Mouse (Mus musculus) brain, adult 2 months (tissue): Measurements from ENCODE around the gene Gnb1l.
A peak's percentile ranks its signal among the peaks of the same experiment; 100 is the strongest.
"Not testable (repeated sequence)": the region's sequence is repeated elsewhere in the genome, so short reads cannot be mapped to it uniquely, and the experiment has no call there.

Source experiments
- DNase-seq: peaks from one replicate; pipeline ENCODE4 v3.0.0; 2011; ENCODE audit warnings: low read depth, low spot score

Gnb1l gene

DNA sequence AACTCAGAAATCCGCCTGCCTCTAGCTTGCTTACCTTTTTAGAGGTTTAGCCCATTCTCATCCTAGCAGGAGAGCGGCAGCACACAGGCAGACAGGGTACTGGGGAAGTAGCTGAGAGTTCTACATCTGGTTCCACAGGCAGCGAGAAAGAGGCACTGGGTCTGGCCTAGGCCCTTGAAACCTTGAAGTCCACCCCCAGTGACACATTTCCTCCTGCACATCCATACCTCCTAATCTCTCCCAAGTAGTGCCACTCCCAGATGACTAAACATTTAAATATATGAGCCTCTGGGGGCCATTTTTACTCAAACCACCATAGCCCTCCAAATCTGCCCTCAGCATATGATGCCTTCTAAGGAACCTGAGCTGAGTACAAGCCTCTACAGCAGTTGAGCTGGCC, 16.1 kb upstream of the Gnb1l start:
- DNase-seq, result no peak

DNA sequence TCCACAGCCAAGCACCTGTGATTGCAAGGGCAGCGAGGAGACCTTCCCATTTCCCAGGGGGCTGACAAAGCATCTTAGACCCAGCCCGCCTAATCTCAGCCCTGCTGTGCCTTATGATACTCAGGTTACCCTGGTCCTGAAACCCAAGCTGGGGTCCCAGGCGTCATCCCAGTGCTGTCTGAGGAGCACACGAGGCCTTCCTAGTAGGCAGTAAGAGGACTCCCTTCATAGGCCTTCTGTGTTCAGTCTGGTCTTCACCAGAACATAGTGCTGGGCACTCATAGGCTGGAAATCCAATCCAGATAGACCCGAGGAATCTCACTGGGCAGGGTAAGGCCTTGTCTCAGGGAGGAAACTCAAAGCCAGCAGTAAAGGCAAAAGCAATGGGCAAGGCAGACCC, 14.7 kb upstream of the Gnb1l start:
- DNase-seq, result no peak

DNA sequence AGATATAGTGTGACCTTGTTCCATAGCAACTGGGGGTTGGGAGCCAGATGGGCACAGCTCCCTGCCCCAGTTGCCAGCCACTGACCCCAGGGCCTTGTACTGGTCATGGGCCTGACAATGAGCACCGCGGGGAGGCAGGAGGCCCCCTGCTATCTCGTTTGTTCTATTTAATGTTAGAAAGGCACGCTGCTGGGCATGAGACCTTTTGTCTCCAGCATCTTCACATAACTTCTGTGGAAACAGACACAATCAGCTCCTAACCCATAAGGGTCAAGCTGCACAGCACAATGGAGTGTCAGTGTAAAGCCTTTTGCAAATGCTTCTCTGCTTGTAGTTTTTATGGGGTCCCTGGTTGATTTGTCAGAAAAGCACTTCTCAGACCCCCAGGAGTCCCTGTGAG, 14.1 kb upstream of the Gnb1l start:
- no peak for DNase-seq

DNA sequence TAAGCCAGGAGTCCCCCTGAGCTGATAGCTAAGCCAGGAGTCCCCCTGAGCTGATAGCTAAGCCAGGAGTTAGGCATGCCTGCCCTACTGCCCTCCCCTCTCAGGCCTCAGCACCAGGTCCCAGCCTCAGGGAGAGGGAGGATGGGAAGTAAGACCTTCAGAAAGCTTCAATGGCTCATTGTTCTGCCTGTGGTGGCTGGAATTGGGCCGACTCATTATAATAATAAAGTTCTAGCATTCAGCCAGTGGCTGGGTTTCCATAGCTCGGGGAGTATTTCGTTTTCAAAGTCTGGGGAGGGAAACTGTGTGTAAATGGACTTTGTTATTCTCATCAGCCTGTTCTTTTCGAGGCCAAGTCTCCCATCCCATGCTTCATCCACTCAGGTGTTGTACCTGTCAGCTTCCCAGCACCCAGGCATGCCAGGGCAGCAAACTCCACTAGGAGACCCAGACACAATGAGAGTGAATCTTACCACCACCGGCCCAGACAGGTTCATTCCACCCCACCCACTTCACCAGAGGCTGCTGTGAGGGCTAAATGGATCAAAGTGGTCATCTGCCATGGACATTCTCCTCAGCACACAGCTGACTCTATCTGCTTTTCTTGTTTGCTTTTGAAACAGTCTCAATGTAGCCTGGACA, 13.6 kb upstream of the Gnb1l start:
- DNase-seq, result peak; percentile 57

DNA sequence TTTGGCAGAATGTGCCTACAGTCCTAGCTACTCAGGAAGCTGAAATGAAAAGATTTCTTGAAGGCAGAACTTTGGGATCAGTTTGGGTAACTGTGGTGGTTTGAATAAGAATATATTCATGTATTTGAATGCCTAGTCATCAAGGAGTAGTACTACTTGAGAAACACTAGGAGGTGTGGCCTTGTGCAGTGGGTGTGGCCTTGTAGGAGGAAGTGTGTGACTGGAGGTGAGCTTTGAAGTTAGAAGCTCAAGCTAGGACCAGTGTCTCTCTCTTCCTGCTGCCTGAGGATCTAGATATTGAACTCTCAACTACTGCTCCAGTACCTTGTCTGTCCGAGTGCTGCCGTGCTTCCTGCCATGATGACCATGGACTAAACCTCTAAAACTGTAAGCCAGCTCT, 12.4 kb upstream of the Gnb1l start:
- no peak for DNase-seq

DNA sequence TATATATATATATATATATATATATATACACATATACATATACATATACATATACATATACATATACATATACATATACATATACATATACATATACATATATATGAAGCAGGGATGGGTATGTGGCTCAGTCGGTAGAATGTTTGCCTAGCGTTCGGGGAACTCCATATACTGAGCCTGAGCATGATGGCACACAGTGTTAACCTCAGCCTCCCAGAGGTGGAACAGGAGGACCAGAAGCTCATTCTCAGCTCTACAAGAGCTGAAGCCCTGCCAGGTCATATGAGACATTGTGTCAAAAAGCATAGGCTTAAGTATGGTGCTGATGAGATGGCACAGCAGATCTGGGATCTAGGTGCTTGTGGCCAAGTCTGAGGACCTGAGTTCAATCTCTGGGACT, 8.2 kb upstream of the Gnb1l start:
- no peak for DNase-seq

DNA sequence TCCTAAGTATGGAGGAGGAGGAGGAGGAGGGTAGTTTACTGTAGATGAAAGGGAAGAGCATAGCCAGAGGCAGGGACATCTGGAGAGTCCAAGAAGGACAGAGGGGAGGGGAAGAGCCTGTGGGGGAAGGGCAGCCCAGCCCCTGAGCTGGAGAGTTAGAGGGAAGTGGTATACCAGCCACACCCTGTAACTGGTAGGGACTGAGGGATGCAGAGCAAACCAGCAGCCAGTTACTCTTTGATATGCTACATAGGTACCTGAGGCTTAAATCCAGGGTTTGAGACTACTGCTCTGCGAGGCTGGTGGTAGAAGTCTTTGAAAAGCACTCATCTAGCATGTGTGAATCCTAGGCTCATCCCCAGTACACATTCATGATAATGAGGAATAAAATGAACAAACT, 7.6 kb upstream of the Gnb1l start:
- no peak for DNase-seq

DNA sequence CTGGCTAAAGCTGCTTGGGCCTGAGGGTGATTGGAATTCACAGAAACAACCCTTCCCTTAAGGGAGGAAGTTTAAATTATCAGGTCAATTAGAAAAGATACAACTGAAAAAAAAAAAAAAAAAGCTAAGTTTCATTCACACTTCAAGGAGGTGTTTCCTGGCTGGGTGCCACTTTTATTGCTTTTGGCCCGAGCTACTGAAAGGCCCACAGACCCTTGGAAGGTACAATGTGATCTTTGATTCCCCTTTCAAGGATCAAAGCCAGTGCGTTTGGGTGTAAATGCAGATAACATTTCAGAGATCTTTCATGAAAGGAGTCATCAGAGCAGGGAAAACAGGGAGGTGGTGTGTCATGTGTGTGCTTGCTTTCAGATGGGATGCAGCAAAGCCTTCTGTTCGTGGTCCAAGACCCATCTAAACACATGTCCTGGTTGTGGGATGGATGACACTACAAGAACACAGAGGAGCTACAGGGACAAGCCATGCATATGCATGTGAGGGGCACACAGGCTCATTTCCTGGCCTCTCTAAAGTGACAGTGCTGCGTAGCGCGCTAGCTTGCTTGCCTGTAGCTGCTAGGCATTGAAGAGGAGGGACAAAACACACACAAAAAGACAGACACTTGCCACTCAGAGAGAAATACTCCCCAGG, 523 bp upstream of the Gnb1l start:
- no peak for DNase-seq

DNA sequence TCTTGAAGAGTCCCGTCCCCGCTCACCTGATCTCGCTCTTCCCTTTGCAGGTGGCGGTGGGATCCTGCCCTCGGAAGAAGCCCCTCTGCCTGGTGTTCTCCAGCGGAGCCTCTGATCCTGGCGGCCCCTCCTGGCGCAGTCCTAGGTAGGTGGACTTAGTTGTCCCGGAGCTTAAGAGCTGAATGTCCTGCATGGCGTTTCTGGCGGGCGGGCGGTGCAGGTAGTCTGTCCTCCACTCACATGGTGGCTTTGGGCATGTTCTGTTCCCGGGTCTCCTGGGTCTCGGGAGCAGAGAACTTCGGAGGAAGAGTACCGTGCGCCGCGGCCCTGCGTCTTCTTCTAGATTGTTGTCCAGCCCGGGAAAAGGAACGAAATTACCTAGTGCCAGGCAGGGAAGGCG, 483 bp downstream of the Gnb1l start:
- DNase-seq, result no peak

DNA sequence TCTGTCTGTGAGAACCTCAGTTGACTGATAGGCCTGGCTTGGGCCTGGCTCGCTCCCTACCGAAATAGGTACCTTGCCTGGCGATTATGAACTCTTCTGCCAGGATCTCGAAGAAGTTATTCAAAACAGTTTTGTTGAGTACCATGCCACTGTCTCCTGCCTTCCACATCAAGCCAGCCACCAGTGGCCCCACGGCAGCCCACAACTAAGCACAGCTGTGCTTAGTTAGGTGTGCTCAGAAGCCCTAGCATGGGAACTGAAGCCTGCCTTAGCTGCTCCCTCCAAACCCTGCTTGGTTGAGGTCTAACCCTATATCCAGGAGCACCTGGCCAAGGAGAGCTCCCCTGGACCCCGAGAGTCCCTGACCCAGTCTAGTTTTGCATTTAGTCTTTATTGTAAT, 3.0 kb downstream of the Gnb1l start:
- DNase-seq, result no peak

DNA sequence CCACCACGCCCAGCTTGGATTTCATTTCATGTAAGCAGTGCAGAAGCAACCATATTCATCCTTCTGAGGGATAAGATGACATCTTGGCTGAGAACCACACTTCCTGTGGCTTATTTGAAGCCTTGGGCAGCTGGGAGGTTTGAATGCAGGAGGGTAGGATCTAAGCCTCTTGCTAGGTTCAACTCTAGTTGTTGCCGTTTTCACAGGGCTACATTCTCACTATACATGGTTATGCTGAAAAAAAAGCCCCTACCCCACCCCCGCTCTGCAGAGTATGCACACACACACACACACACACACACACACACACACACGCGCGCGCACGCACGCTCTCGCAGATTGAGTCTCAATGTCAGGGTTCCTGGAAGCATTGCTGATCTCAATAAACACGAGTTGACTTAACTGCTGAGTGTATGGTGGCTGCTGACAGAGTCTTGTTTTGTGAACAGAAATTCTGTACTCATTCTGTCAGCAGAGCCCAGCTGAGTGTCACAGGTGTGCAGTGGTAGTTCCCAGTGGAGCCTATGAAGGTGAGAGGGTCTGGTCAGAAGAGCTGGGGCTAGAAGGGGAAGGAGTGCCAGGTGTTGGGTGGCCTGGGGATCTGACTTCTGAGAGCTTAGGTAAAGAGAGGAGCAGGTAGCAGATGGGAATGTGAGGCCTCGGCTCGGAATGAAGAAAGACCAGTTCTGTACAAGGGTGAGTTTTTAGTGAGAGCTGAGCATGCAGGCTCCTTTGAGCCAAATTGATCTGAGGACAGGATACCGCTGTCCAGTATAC, 5.2 kb downstream of the Gnb1l start:
- no peak for DNase-seq

DNA sequence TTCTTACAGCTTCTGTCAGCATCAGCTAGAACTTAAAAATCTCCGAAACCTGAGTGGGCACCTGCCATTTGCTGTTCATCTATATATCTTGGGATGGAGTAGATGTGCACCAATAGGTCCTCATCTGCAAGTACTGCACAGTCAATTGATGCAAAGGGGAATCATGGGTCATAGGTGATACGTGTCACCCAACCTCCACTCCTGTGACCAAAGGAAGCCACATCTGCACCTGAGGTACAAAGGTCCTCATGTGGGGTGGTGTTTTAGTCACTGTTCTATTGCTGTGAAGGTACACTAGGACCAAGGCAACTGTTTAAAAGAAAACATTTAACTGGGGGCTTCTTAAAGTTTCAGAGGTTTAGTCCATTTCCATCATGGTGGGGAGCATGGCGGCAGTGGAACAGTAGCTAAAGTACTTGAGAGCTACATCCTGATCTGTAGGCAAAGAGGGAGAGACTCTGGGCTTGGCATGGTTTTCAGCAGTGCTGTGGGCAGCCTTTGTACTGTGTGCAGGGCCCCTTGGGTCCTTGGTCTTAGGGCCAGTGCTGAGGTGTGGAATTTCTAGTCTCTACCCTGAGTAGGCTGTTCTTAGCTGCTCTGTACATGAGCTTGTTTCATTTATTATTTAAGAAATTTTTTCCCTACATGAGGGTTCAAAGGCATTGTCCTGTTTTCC, 8.1 kb downstream of the Gnb1l start:
- no peak for DNase-seq

DNA sequence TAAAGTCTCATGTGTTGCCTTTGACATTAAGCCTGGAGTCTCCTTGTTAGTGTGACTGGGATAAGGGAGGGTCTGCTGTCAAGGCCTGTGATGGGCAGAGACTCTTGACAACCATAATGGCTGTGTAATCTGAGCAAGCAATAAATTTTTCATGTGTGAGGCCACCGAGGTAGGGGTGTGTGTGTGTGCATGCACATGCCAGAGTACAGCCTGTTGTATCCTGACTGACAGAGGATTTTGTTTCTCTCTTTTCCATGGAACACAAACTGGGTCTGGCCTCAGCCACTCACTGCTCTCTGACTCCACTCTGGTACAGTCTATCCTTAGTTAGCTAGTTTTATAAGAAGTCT, 8.7 kb downstream of the Gnb1l start:
- no peak for DNase-seq

DNA sequence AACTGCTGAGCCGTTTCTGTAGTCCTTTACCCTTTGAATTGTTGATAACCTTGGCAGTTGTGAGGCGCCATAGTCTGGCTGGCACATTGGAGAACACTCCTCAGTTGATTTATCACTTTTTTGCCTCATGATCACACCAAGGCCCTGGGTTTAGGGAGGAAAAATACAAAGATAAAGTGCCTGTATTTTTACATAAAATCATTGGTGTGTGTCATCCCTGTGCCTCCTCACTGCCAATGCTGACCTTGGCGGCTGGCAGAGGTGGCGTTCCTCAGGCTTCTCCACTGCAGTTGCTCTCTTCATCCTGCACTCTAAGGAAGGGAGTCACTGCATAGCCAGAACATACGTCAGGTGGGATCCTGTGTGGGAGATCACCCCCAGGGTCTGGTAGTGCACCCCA, 13.2 kb downstream of the Gnb1l start:
- DNase-seq, result no peak

DNA sequence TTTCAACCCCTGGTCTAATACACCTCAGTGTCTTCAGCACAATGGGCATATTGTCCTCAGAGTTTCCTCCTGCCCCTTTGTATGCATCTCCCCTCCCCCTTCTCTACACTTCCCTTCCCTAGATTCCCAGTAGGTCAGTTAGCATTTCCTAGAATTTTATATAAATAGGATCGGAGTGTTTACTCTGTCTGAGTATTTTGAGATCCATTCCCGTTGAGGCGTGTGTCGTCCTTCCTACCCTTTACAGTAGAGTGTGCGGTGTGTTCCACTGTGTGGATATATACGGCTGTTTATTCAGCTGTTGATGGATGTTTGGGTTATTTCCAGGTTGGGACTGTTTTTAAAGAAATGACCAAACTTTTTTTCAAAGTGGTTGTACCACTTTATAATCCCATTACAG, 15.0 kb downstream of the Gnb1l start:
- no peak for DNase-seq

DNA sequence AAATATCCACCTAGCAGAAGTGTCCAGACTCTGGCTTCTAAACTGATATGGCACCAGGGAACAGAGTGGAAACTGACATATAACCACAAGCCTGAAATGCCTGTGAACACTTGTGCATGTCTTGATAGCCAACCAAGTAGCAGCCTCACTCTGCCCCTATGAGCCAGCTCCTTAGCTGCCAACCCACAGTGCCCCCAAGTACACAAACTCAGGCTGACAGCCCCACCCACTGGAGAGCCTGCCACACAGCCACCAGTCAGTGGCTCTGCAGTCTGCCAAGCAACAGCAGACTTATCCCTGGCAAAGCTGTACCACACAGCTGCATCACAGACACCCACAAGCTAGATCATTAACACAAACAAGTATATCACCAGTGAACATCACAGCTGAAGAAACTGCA, 19.6 kb downstream of the Gnb1l start:
- peak; percentile 78 for DNase-seq

DNA sequence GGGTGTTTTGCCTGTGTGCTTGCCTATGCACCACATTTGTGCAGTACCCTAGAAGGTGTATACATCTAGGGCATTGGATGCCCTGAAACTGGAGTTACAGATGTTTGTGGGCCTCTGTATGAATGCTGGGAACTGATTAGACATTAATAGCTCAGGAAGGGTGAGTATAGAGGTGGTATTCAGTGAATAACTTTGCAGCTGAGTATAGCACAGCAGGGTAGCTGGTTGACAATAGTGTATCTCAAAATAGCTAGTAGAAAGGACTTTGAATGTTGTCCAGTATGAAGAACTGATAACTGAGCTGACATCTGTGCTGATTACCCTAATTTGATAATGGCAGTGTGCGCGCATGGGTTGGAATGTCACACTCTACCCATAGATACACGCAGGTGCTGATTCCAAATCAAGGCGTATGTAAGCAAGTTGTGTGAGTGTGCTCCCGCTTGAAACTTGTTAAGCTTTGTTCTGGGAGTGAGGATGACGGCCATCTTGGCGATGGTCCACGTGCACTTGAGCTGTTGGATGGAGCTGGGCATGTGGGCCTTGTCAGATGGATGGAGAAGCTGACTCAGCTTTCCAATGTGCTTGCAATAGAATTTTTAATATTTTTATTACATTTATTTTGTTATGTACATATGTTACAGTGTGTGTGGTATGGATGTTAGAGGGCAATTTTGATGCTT, 25.2 kb downstream of the Gnb1l start:
- DNase-seq, result peak; percentile 3

DNA sequence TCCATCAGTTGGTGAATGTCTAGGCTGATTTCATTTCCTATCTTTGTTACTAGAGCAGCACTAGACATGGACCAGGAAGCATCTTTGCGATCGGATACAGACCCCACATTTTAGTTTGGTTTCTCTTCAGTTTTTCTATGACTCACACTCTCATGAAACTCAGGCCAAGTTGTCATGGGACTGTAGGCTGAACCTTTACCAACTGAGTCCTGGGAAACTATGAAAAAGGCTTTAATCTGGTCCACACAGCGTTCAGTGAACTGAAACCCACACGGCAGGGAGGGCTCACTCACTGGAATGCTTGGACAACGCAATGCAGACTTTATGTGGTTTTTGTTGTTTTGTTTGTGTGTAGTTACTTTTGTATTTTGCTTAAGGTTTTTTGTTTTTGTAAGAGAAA, 30.1 kb downstream of the Gnb1l start:
- DNase-seq, result no peak

DNA sequence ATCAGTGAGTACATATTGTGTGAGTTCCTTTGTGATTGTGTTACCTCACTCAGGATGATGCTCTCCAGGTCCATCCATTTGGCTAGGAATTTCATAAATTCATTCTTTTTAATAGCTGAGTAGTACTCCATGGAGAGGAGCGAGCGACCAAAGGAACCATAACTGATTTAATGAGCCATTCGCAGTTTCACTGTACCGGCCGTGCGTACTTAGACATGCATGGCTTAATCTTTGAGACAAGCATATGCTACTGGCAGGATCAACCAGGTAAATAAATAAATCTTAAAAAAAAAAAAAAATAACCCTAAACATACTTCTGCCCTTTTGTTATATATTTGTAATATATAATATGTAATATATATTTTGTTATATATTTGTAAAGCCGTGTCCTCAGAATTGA, 34.5 kb downstream of the Gnb1l start:
- DNase-seq, result not testable (repeated sequence)

DNA sequence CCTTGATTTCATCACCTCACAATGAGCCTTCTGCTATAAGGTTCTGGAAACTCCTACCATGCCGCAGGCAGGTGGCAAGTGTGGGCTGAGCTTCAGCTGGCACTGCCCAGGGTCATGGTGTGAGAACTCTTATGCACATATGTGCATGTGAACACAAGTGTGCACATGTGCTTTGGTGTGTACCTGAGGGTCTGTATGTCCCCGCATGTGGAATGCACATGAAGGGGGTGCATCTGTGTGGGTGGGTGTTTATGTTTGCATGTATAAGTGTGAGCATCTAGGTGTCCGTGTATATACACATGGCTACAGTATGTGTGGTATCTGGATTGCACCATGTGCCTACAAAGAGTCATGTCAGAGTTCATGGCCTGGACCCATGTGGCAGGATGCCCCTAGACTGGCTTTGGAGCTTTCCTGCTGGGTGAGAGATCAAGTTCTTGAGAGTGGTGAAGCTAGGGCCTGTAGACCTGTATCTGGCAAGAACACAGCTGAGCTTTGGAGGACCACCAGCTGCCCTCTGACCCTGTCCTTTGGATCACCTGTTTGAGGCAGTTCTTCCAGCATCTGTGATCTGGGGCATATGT, 39.0 kb downstream of the Gnb1l start:
- no peak for DNase-seq

DNA sequence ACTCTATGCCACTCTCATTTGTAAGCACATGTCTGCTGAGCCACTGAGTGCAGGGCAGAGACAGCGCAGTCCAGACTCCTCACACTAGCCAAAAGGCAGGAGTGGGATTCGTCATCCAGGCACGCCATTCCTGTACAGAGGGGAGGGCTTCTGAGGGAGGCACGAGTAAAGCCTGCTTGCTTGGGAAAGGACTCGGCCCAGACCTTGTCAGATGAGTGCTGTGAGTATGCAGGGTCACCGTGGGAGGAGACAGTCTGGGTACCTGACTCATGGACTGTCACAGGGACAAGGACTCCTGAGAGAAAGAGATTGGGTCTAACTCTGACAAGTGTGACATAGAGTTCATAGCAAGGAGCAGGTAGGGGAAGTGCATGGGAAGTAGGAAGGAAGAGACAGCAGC, 40.8 kb downstream of the Gnb1l start:
- DNase-seq, result no peak
